Mouse (Mus musculus) heart, postnatal 0 days (tissue): ENCODE data around the gene S100a6. TPM values are rescaled to one million over a fixed set of nuclear protein-coding genes. Genes with fewer than 3 reads are reported as not detected.

Experiments used
- ATAC-seq: fragments of 200-750 bp; cut with Nextera tagmentation; 2 replicates; pipeline ENCODE4 v1.8.0; 2017; ENCODE audit warnings: low read depth, moderate number of reproducible peaks, moderate library complexity; ENCODE audit not compliant: insufficient read depth
- DNase-seq: peaks from one replicate; pipeline ENCODE4 v3.0.0-alpha.2; 2016; ENCODE audit warnings: low spot score
- H3K27ac ChIP-seq: fragments of 300-500 bp; sonication (generic); 2 replicates; pipeline ENCODE4 v1.5.1; 2014; ENCODE audit warnings: low read depth, mild to moderate bottlenecking
- H3K27me3 ChIP-seq: fragments of 300-500 bp; sonication (generic); 2 replicates; pipeline ENCODE4 v1.6.1; 2014; ENCODE audit warnings: low read length, mixed read lengths; ENCODE audit not compliant: control insufficient read depth, insufficient read depth
- H3K36me3 ChIP-seq: fragments of 300-500 bp; sonication (generic); replicated peaks from 2 replicates; pipeline ENCODE4 v1.6.1; 2014; ENCODE audit warnings: low read length, mixed read lengths; ENCODE audit not compliant: control insufficient read depth, insufficient read depth
- H3K4me1 ChIP-seq: fragments of 300-500 bp; sonication (generic); 2 replicates; pipeline ENCODE4 v1.6.1; 2014; ENCODE audit warnings: antibody characterized with exemption; ENCODE audit not compliant: control insufficient read depth, insufficient read depth
- H3K4me2 ChIP-seq: fragments of 300-500 bp; sonication (generic); 2 replicates; pipeline ENCODE4 v1.6.1; 2014; ENCODE audit warnings: low read depth, mild to moderate bottlenecking, low read length, moderate library complexity
- H3K4me3 ChIP-seq: fragments of 300-500 bp; sonication (generic); 2 replicates; pipeline ENCODE4 v1.5.1; 2014; ENCODE audit warnings: low read depth, low read length
- H3K9ac ChIP-seq: fragments of 300-500 bp; sonication (generic); replicated peaks from 2 replicates; pipeline ENCODE4 v1.6.1; 2014; ENCODE audit warnings: low read depth, low read length, mixed read lengths
- H3K9me3 ChIP-seq: fragments of 300-500 bp; sonication (generic); replicated peaks from 2 replicates; pipeline ENCODE4 v1.6.1; 2016; ENCODE audit warnings: low read length; ENCODE audit not compliant: control insufficient read depth
- CTCF ChIP-seq: IDR thresholded peaks from 2 replicates; pipeline ENCODE4 v1.5.1; 2016; ENCODE audit warnings: antibody characterized with exemption, control low read depth, low read depth
- EP300 ChIP-seq: IDR thresholded peaks from 2 replicates; pipeline ENCODE4 v1.6.1; 2016; ENCODE audit warnings: antibody characterized with exemption, low read depth
- WGBS: fragments of 180-500 bp; shearing (Covaris S2); extraction: QIAGEN DNeasy Blood & Tissue Kit; methylation state at CpG from one replicate; pipeline ENCODE4 v1.1.7; 2014; 5-methylcytosine and 5-hydroxymethylcytosine counted together
- polyA plus RNA-seq: library from polyadenylated mRNA; unstranded; fragments of >200 nt; fragmentation: Nextera tagmentation; extraction: Ambion mirVana; gene quantifications from 2 replicates; pipeline ENCODE4 v1.2.1, GENCODE M21; 2015
- total RNA-seq: library from RNA; depleted of rRNA; stranded (reverse); fragments of >200 nt; gene quantifications from 2 replicates; pipeline ENCODE4 v1.2.3, GENCODE M21; 2014; ENCODE audit warnings: low replicate concordance

S100a6 gene
- total and polyA plus RNA-seq, 2 experiments from 2014 or later = 82.9 to 97.5 TPM

DNA sequence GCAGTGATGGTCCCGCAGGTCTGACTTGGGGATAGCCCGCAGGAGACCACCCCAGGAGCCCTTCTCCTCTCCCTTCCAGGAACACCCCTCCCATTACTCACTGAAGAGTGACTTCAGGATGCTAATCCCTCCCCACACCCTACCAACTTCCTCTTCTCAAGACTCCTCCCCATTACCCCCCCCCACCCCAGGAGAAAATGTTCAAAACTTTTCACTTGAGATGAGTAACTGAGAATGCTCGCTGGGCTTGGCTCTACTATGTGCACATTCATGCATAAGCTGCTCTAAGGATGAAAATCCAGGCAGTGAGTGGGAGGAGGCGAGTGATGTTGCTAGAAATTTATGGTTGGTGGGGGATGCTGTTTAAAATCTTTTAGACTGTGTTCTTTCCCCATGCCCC, 621 bp upstream of the S100a6 start:
- no peaks in the 10 kb centered on the region for H3K9me3 ChIP-seq
- no peak overlapping the region for H3K4me3 ChIP-seq
- H3K4me1 ChIP-seq = peaks cover 13% of the 10 kb centered on the region; the same call in 1 of the 2 replicates
- H3K27ac ChIP-seq = no peak overlapping the region
- no peaks in the 10 kb centered on the region for H3K27me3 ChIP-seq
- 63% methylated on average over 4 of the region's 4 CpGs for WGBS
- TF ChIP-seq CTCF (no peak), EP300 (no peak)
- no peak overlapping the region for H3K4me2 ChIP-seq
- ATAC-seq = no peak
- no peak for DNase-seq
- no peaks in the 10 kb centered on the region for H3K36me3 ChIP-seq
- H3K9ac ChIP-seq = no peak overlapping the region

DNA sequence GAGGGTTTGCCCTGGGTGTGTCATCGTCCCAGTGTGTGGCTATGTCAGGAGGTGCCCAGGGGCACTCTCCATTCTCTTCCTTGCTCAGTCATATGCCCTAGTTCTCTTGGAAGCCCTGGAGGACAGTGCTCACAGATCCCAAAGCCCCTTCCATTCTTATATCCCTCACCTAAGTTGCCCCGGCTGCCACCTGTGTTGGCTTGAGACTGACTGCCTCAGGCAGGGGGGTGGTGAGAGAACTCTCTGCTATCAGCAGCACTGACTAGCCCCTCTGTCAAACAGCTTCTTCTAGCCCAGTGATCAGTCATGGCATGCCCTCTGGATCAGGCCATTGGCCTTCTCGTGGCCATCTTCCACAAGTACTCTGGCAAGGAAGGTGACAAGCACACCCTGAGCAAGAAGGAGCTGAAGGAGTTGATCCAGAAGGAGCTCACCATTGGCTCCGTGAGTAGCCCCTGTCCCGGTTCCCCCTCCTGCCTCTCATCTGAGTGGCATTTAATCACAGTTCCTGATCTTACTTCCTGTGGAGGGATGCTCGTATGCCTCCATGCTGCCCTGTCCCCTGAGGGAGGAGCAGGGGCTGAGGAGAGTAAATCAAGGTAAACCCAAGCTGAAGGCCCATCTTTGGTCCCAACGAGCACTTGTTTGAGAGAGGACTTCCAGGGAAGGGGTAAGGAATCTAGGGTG, 922 bp downstream of the S100a6 start:
- Histone ChIP-seq H3K9me3 (no peaks in the 10 kb centered on the region), H3K27ac (no peak overlapping the region; the same call in 1 of the 2 replicates), H3K4me3 (peak overlapping the region; percentile 40), H3K27me3 (no peaks in the 10 kb centered on the region), H3K36me3 (no peaks in the 10 kb centered on the region), H3K4me1 (peaks cover 13% of the 10 kb centered on the region; the same call in 1 of the 2 replicates), H3K9ac (0 out of 2 replicates have a peak overlapping the region, but pooled peaks have one; percentile 39), H3K4me2 (peak overlapping the region; percentile 62)
- TF ChIP-seq CTCF (no peak), EP300 (no peak)
- DNase-seq = no peak
- 64% methylated on average over 7 of the region's 7 CpGs for WGBS
- no peak for ATAC-seq

DNA sequence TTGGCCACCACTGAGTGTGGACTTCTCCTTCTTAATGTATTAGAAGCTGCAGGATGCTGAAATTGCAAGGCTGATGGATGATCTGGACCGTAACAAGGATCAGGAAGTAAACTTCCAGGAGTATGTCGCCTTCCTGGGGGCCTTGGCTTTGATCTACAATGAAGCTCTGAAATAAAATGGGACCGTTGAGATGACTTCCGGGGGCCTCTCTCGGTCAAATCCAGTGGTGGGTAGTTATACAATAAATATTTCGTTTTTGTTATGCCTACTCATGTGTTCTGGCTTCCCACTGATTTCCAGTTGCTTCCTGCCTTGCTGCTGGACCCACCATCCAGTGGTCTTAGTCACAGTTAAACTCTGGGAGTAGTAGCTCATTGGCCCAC, 1.5 kb downstream of the S100a6 start:
- H3K4me3 ChIP-seq = peak overlapping the region; percentile 40; the same call in 1 of the 2 replicates
- ATAC-seq = no peak
- WGBS = 78% methylated on average over 6 of the region's 6 CpGs

DNA sequence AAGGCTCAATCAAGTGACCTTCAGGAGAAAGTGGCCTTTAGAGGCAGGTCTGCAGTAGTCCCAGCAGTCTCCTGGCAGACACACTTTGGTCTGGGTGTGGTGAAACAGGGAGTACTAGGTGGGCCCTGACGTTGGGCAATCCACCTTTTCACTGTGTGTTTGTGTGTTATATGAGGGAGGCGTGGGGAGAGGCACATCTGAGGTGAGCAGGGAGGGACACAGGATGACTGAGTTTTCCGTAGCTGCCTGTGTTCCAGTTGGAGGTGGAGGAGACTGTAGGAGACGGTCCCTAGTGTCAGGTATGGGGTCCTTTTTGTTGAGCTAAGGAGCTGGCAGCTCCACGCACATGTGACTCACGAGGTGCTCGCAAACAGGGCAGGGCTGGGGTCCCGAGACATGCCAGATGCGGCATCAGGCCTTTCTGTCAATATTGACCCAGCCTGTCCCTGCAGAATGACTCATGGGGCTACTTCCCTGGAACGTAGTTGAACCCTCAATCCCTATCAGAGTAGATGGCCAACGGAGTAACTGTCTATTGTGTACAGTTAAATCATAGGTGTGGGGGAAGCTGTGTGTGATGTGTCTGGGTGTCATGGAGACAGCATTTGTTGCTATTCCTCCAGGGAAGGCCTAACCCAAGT, 2.0 kb downstream of the S100a6 start:
- no peak for TF ChIP-seq CTCF
- no peak for TF ChIP-seq EP300
- Histone ChIP-seq H3K4me2 (peak overlapping the region; percentile 18; the same call in 1 of the 2 replicates), H3K27ac (no peak overlapping the region), H3K36me3 (no peaks in the 10 kb centered on the region), H3K9ac (no peak overlapping the region), H3K9me3 (no peaks in the 10 kb centered on the region), H3K4me1 (peaks cover 13% of the 10 kb centered on the region; the same call in 1 of the 2 replicates), H3K27me3 (no peaks in the 10 kb centered on the region), H3K4me3 (no peak overlapping the region)
- 75% methylated on average over 11 of the region's 11 CpGs for WGBS
- DNase-seq (no peak), ATAC-seq (no peak)

More for the DNA sequence above, 1.5 kb downstream of the S100a6 start:
- H3K27me3 ChIP-seq = no peaks in the 10 kb centered on the region
- H3K9ac ChIP-seq = no peak overlapping the region
- H3K4me2 ChIP-seq = peak overlapping the region; percentile 62
- no peaks in the 10 kb centered on the region for H3K36me3 ChIP-seq
- no peaks in the 10 kb centered on the region for H3K9me3 ChIP-seq
- H3K27ac ChIP-seq = no peak overlapping the region
- H3K4me1 ChIP-seq = peaks cover 13% of the 10 kb centered on the region; the same call in 1 of the 2 replicates
- DNase-seq = no peak
- TF ChIP-seq CTCF (no peak), EP300 (no peak)

DNA sequence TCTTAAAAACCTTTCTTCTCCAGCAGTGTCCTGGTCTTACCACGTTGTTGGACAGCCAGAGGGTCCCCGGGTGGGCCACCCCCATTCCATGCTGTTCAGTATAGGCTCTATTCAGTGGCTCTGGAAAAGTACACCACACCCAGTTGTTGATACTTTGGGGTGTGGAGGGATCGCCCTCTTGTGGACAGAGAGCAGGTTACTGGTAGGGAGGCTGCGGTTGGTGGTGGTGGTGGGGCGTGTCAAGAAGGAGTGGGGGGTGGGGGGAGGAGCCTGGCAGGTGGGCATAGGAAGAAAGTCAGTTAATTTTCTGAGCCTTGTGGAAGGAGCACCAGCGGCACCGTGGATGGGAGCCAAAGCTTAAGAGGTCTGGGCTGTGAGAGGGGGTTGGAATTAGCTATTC, 2.7 kb downstream of the S100a6 start:
- H3K4me2 ChIP-seq = peak overlapping the region; percentile 18; the same call in 1 of the 2 replicates
- TF ChIP-seq EP300 (no peak), CTCF (peak; percentile 89)

More for the DNA sequence above, 2.7 kb downstream of the S100a6 start:
- H3K4me1 ChIP-seq = peaks cover 13% of the 10 kb centered on the region; the same call in 1 of the 2 replicates
- H3K27me3 ChIP-seq = no peaks in the 10 kb centered on the region
- WGBS = 2% methylated on average over 7 of the region's 7 CpGs
- H3K9me3 ChIP-seq = no peaks in the 10 kb centered on the region
- ATAC-seq (peak; percentile 74), DNase-seq (peak; percentile 81)
- no peaks in the 10 kb centered on the region for H3K36me3 ChIP-seq
- no peak overlapping the region for H3K9ac ChIP-seq
- H3K4me3 ChIP-seq = no peak overlapping the region
- no peak overlapping the region for H3K27ac ChIP-seq
